Mouse (Mus musculus) heart, adult 8-10 months (tissue): ENCODE results near the gene Rhoh. TPM values are rescaled to one million over a fixed set of nuclear protein-coding genes. Genes with fewer than 3 reads are reported as not detected.

ENCODE experiments used
- DNase-seq: peaks from one replicate; pipeline ENCODE4 v3.0.0; 2022; ENCODE audit warnings: low spot score
- total RNA-seq, 4 experiments: library from RNA; stranded (reverse); gene quantifications; 2 replicates each; pipeline ENCODE4 v1.2.4; 2022

Rhoh gene
- under 1 TPM; 0.28 to 0.47 (median 0.36) TPM for total RNA-seq

GRCm38 (mm10) chr5:65861154-65861944 is at the start of gene Rhoh:
TSS of gene Rhoh (plus strand) at chr5:65861213.
- DNase-seq, result no peak

GRCm38 (mm10) chr5:65823601-65824133 is 37.3 kb upstream of the Rhoh start:
- peak; percentile 7 for DNase-seq

GRCm38 (mm10) chr5:65826476-65826875 is 34.5 kb upstream of the Rhoh start:
- no peak for DNase-seq

DNA sequence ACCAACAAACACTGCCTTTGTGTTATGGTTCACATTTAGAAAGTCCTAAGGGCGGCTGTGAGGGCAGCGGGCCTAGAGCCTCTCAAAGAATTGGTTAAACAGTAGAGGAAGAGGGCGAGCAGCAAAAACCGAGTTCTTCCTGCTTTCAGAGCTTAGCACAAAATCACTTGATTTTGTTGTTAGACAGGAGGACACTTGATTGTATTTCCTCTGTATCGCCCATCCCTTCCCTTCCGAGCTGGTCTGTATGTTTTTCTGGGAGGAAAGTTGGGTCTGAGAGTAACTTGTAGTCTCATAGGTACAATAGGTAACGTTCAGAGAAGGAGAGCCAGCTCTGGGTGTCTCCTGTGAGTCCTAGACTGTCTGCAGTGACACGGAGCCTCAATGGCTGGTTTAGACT is 33.9 kb upstream of the Rhoh start:
- DNase-seq, result no peak

DNA sequence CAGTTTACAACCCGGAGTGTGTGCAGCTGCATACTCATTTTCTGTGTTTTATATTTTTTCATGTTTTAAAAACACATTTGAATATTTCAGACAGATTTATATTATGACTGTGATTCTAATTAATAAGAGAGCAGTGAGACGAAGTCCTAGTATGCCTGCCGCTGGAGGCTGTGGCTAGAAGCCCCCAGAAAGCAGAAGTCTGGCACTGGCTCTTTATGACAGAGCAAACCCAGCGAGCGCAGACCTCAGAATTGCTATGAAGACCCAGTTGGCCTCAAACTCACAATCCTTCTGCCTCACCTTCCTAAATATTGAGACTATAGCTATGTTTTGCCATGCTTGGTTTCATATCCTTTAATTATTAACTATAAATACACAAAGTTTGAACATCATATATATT is 32.8 kb upstream of the Rhoh start:
- no peak for DNase-seq

DNA sequence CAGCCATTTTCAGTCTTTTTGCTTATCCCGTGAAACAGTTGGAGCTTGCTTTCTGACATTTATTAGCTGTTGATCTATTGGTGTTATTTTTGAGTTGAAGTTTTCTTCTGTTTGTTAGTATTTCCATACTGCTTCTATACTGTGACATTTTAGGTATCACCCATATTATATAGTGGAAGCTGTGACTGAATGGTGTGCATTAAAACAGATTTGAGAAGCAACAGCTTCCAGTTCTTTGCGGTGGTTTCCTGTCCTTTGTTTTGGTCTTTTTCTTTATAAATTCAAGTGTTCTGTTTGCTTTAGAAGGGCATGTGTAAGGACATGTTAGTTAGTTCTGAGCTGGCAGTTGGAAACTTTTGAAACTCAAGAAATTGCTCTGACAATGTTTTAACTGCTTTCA is 32.0 kb upstream of the Rhoh start:
- DNase-seq, result no peak

- DNase-seq, result no peak
Measured at GRCm38 (mm10) chr5:65831917-65832618, 28.9 kb upstream of the Rhoh start.

- no peak for DNase-seq
Measured at GRCm38 (mm10) chr5:65833092-65833491, 27.9 kb upstream of the Rhoh start.

GRCm38 (mm10) chr5:65833766-65834498 is 27.1 kb upstream of the Rhoh start:
- DNase-seq, result no peak

GRCm38 (mm10) chr5:65838053-65838452 is 23.0 kb upstream of the Rhoh start:
- DNase-seq, result no peak

GRCm38 (mm10) chr5:65842947-65843346 is 18.1 kb upstream of the Rhoh start:
- DNase-seq, result no peak

- DNase-seq, result no peak
Measured at GRCm38 (mm10) chr5:65846534-65846933, 14.5 kb upstream of the Rhoh start.

DNA sequence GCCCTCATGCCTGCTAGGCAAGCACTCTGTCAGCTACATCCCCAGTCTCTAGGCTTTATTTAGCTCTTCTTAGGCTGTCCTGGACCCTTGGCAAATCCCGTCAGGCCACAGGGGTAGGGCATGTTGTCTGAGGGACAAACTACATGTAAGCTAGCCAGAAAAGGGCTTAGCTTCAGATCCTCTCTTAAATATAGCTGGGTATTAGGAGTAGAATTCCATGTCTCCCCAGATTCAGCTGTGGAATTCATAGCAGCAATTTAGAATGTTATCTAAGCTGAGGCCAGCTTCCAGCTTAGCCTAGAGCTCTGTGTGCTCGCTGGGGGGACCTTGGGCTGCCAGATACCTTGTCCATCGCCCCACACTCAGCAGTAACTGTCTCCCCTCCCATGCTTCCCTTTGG is 14.1 kb upstream of the Rhoh start:
- no peak for DNase-seq

DNA sequence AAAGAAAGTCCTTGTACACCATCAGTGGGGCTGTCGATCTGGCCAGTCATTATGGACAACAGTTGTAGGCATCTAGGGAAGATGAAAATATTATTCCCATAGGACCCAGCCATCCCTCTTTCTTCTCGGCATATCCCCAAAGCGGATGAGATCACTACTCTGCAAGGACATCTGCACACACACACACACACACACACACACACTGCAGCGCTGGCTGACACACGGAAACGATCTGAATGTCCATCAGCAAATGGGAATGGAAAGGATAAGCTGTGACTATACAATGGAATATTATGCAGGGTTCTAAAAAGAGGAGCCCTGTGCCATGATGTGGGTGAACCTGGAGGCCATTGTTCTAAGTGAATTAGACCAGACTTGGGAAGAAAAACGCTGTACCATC is 13.4 kb upstream of the Rhoh start:
- DNase-seq, result no peak

DNA sequence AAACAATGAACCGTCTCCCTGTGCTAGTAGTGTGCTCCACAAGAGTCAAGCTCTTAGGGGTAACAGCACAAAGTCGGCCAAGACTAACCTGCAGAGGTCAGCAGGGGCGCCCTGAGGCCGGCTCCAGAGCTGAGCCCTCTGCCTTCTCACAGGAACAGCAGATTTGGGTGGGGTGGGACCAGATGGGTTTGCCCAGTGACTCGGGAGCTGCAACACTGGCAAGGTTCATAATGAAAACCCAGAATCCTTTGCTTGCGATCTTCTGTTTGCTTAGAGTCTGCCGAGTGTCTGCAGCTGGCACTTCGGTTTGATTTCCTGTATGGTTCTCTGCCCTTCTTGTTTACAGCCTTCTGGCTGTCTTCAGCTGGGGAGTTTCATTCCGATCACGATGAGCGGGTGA is 10.2 kb upstream of the Rhoh start:
- DNase-seq, result no peak

- no peak for DNase-seq
Measured at GRCm38 (mm10) chr5:65854786-65855191, 6.2 kb upstream of the Rhoh start.

DNA sequence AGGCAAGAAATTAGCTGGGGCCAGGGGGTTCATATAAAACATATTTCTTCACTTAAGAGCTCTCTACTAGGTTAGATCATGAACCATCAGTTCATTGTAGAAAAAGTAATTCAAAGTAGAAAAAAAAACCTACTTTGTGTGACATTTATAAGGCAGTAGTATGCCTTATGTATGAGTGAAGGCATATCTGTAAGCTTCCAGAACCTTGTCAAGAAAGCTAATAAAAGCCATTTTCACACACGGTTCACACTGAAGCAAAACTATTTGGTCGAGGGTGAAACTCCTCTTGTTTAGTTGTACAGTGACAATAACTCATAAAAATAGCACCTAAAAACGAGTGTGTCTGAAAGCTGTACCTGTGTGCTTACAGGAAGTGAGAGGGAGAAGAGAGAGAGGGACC is 5.4 kb upstream of the Rhoh start:
- DNase-seq, result no peak

DNA sequence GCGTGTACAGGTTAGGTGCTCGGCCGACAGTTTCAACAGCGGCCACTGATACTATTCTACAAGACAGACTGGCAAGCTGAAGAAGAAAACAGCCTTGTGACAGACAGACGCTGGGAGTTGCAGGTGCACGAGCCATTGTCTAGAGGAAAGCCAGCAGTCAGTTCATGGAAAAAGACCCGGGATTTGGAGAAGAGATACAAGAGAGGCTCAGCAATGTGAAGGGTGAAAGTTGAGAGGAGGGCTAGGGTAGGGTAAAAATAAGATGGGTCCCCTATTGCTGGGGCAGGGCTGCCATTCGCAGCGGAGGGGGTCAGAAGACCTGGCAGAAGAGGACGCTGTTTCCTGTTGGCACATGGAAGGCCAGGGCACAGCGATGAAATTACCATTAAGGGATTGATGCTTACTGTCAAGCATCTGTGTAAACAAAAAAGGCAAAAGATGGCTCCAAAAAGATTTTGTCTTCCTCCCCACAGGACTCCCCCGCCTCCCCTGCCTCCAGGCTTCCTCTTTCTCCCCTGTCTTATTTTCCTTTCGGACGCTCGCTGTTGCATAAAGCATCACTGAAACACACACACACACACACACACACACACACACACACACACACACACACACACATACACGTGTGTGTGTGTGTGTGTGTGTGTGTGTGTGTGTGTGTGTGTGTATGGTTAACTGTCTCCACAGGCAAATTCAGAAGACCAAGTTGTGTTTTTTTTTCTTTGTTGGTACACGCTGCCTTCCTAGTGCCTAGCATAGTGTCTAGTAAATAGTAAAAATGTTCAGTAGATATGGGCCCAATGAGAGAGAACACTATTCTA is 4.2 kb upstream of the Rhoh start:
- no peak for DNase-seq

DNA sequence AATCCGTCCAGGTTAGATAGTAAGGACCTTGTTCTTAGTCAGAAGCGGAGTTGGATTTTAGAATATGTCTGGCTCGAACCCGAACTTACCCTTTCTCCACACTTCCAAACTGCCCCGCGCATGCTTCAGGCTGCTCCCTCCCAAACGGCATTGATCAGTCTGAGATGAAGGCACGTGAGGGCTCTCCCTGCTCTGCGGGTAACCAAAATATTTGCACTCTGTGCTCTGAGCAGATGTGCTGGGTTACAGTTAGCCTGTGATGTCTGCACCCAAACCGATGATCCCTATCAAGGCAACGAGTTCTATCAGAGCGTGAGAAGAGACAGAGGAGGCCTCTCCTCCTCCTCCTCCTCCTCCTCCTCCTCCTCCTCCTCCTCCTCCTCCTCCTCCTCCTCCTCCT is 3.1 kb upstream of the Rhoh start:
- no peak for DNase-seq

GRCm38 (mm10) chr5:65858355-65858754 is 2.7 kb upstream of the Rhoh start:
- no peak for DNase-seq

GRCm38 (mm10) chr5:65858898-65859297 is 2.1 kb upstream of the Rhoh start:
- no peak for DNase-seq
